Mouse (Mus musculus) mesoderm, embryonic 11.5 days (tissue): ENCODE measurements around the gene Eid2.

Experiments
- DNase-seq: peaks from one replicate; pipeline ENCODE4 v3.0.0-alpha.2; 2012; ENCODE audit warnings: low read depth, low spot score

Gene Eid2

GRCm38 (mm10) chr7:28290638-28291590 lies 23.2 kb downstream of the Eid2 start, which contains the start of gene Selenov:
Gene Selenov, minus strand, starts transcription at chr7:28291186.
- no peak for DNase-seq

- peak; percentile 89 for DNase-seq
Measured at GRCm38 (mm10) chr7:28294481-28294880, 26.8 kb downstream of the Eid2 start.

GRCm38 (mm10) chr7:28298837-28299625 lies 31.4 kb downstream of the Eid2 start:
- peak; percentile 82 for DNase-seq

- peak; percentile 81 for DNase-seq
Measured at GRCm38 (mm10) chr7:28301616-28302433, 34.1 kb downstream of the Eid2 start, which contains the start of gene Dll3. Gene Dll3, minus strand, starts transcription at chr7:28302238.

GRCm38 (mm10) chr7:28305641-28306040 lies 38.0 kb downstream of the Eid2 start:
- DNase-seq = no peak

- DNase-seq = no peak
Measured at GRCm38 (mm10) chr7:28306216-28306615, 38.5 kb downstream of the Eid2 start.

GRCm38 (mm10) chr7:28309737-28310136 lies 42.1 kb downstream of the Eid2 start:
- DNase-seq = no peak

- DNase-seq = no peak
Measured at GRCm38 (mm10) chr7:28311151-28311925, 43.7 kb downstream of the Eid2 start.

- DNase-seq = peak; percentile 97
Measured at GRCm38 (mm10) chr7:28311926-28312543, 44.4 kb downstream of the Eid2 start, which contains the start of gene Timm50. Gene Timm50, minus strand, starts transcription at chr7:28312072.

- DNase-seq = no peak
Measured at GRCm38 (mm10) chr7:28318036-28318435, 50.4 kb downstream of the Eid2 start.

GRCm38 (mm10) chr7:28318714-28319113 lies 51.0 kb downstream of the Eid2 start:
- DNase-seq = no peak
